Mouse (Mus musculus) testis, postnatal 14 days (tissue): ENCODE measurements around the gene Elmsan1.

Experiments used
- DNase-seq: peaks from one replicate; pipeline ENCODE4 v3.0.0; 2021; ENCODE audit warnings: low spot score

Elmsan1 gene

DNA sequence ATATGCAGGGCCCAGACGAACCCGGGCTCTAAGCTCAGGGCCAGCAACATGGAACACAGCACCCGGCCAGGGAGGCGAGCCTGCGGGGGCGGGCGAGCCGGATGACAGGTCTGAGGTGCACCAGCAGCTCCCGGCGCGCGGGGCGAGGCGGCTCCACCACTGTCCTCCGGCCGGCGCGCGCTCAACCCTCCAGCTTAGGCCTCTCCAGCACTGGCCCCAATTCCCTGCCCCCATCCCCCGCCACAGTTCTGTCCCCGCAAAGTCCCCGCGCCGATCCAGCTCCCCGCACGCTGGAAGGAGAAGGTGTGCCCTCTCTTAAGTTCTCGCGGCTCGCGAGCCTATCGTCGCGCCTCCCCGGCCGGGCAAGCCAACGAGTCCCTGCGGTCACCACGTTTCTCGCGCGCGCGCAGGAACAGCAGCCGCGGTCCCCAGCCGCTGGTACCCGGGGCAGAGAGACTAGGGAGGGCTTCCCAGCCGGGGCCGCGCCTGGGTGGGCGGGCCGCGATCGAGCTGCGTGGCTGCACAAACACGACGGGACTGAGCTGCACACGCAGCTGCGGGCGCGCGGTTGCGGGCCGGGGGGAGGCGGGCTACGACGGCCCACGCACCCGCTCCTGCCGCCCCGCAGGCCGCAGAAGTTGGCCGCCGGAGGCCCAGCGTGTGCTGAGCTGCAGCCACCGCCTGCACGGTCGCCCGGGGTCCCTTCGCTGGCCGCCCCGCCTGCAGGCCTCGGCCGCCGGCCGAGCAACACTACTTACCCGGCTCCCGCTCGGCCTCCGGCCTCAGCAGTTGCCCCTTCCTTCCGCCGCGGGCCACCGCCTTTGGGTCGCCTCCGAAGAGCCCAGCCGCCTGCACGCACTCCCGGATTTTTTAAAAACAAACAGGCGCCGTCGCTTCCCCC lies 25.7 kb downstream of the Elmsan1 start:
- DNase-seq = peak; percentile 50

DNA sequence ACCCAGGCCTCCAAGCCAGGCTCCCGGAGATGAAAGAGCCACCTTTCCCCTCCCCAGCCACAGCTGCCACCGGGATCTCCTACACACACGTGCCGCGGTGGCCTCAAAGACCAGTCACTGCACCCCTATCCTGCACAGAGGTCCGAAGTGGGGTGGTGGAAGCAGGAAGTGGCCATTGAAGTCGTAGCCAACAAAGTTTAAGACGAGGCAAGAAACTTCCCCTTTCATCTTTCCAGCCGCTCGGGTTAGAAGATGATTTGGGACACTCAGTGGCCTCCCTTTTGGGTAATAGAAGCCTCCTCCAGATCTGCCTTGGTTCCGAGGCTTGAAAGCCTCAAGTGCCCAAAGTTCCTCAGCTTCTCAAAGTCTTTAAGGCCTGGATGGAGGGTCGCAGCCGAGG lies 26.4 kb downstream of the Elmsan1 start:
- DNase-seq = no peak

DNA sequence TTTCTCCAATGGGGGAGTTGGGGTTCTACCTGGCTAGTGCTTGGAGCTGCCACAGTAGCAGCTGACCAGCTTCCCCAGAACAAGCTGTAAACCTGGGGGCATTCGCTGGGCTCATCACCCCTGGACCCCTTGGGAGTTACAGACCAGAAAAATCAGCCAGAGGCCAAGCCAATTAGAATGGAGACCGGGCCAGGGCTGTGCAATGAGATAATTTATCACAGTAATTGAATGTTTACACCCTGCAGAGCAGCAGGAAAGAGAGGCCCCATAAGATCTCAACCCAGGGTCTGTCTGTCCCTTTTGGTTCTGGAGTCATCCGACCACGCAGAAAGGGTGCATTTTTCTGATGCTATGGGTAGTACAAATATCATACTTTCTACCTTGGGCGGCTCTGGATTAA lies 26.9 kb downstream of the Elmsan1 start:
- no peak for DNase-seq

DNA sequence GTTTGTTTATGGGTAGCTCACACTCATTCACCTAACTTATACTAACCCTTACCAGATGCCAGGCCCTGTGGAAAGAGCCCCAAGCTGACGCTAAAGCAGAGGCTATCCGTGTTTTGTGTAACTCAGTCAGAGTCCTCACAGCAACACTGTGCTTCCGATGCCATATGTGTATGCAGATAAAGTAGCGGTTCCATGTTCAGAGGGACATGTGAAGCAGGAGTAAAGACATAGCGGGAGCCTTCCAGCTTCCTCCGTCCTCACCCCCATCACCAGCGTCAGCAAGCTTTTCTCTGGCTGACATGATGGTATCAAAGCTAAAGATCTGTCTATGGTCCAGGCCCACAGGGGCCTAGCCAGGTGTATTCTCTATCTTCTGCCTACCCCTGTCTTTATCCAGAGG lies 27.5 kb downstream of the Elmsan1 start:
- DNase-seq = no peak

DNA sequence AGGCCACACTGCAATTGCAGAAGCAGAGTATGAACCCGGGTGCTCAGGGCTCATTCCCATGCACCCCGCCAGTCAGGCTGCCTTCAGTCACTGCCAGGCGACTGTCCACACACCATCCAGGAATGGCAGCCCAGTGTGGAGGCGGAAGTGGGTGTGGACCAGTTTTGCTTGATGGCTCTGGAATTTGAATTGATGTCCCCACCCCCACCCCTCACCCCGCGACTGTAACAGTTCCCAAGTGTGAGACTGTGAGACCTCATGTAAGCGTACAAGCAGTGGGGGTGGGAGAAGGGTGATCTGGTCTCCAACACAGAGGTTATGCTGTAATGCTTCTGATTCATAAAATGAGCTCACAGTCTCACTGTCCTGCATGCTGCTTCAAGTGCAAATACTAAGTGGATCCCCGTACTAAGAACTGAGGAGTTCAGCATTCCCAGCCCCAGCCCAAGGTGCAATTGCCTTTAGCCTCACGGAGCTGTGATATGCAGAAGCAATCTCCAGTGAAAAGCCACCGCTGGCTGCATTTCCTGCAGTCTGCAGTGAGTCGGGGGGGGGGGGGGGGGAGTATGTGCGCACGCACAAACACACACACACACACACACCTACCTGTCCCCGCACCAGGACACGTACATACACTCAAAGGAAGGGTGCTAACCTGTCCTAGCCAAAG lies 28.4 kb downstream of the Elmsan1 start:
- no peak for DNase-seq

DNA sequence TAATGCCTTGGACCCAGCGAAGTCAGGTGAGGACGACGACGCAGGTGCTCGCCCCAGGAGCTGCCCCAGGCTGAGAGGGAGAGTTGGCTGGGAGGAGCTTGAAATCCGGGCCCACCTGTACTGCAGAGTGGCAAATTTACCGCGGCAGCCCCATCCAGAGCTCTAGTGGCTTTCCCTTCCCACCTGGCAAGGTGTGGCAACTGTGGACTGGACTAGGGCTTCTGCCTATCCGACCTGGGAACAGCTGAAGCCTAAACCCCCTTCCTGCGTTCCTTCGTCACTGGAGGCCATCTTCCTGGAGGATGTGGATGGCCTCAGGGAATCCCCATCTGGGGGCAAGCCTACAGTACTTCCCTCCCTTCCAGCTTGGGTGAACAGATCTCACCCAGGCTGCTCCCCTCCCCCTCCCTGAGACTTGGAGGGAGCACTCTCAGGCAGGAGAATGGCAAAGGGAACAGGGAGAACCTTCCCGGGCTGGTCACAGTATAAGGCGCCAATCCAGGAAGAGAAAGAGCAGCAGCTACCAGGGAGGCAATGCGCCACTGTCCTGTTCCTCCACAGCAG lies 29.7 kb downstream of the Elmsan1 start:
- no peak for DNase-seq

DNA sequence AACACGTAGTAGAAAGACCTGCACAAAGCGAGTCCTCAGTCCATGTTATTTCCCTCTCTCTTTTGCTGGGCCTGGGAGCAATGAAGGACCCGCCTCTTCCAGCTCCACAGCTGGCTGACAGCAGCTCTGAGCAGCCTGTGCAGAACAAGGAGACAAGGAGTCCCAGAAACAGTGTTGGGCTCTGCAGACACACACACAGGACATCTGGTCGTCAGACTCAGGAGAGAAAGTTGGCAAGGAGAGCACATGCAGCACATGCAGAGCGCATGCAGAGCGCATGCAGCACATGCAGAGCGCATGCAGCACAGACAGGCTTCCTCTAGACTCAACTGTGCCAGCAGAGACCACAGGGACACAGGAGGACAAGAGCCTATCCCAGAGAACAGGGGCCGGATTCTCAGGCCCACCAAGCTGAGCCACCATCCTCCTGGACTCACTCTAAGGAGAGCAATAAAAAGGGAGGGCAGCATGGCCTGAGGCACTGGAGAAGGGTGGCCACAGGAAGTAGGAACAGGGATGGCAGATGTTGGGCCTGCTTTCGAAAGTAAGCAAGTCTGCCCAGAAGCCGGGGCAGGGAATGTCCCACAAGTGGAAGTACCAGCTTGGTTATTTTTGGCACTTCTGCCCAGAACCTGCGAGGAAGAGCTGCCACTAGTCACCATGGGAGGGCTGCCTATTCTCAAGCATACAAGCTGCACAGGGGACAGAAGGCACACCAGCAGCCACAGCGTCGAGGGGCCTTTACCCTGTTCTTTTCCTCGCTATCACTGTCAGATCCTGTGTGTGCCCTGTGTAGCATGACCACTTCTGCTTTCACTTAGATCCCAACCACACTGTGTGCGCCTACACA lies 30.7 kb downstream of the Elmsan1 start:
- DNase-seq = no peak

DNA sequence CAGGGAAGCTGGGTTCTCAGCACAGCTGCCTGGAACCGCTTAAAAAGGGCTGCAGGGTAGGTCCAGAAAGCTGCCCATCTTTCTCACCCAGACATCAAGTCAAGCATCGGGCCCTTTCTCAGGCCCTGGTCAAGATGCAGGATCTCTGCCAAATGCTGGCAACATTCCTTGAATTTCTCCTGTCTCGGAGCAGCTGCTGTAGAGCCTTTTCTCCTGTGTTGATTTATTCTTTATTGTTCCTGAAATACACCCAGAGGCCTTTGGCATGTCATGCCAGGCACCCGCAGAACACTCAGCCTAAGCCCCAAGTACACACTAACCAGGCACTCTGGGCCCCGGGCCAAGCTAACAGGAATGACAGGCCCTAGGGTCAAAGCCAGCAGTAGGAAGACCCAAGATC lies 31.7 kb downstream of the Elmsan1 start:
- DNase-seq = no peak

DNA sequence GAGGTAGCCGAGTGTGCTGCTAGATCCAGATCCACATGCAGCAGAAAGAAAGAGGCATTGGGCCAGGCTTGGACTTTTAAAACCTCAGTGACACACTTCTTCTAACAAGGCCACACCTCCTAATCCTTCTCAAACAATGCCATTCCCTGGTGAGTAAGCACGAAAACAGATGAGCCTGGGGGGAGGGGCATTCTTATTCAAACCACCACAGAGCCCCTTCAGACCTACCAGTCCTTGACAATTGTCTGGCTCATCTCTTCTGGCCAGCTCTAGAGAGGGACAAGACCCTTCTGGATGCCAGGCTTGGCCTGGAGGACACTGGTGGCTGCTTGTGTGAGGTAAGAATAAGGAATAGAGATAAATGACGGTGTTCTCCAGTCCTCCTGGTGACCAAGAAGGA lies 32.1 kb downstream of the Elmsan1 start:
- DNase-seq = no peak

DNA sequence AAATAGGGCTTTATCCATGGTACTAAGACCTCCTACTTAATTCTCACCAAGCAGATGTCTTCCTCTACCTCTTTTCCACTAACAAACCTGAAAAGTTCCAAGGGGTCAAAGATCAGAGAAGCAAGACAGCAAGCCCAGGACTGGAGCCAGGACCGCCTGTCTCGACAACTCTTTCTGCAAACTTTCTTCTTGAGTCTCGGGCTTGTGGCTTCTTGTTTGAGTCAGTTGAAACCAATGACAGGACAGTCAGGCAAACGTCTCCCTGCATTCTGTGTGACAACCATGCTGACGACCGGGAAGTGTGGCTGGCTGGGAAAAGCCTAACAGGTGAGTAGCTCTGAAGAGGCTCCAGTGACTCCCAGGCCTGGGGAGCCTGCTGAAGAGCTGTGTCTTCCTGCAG lies 33.1 kb downstream of the Elmsan1 start:
- no peak for DNase-seq

DNA sequence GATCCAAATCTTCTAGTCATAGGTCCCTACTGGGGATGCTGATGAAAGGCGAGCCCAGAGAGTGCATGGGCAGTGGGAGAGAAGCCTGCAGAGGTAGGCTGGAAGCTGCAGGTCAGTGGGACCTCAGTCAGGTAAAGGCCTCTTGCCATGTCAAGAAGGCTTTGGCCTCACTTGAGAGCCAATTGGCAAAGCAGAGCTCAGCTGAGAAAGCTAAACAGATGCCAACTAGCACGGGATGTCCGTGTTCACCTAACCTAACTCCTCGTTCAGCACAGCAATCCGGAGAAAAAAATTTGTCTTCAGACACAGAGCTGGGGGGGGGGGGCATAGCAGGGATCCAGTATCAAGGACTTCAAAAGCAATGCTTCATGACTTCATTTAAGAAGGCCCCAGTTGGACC lies 33.7 kb downstream of the Elmsan1 start:
- no peak for DNase-seq

DNA sequence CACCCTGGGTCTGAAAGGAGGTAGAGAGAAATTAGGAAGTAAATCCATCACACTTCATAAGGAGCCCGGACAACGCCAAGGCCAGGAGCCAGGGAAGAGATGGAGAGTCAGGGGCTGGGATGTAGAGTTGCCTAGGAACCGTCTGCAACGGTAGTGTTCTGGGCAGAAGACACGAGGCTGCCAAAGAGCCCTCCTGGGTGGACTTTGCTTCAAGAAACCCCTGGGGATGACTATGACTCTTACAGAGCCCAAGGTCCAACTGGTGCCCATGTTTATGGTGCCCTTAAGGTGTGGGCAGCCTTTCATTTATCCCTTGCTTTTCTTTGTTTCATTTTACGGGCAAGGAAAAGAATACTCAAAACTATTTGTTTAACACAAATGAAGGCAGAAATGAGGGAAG lies 36.7 kb downstream of the Elmsan1 start:
- DNase-seq = no peak

DNA sequence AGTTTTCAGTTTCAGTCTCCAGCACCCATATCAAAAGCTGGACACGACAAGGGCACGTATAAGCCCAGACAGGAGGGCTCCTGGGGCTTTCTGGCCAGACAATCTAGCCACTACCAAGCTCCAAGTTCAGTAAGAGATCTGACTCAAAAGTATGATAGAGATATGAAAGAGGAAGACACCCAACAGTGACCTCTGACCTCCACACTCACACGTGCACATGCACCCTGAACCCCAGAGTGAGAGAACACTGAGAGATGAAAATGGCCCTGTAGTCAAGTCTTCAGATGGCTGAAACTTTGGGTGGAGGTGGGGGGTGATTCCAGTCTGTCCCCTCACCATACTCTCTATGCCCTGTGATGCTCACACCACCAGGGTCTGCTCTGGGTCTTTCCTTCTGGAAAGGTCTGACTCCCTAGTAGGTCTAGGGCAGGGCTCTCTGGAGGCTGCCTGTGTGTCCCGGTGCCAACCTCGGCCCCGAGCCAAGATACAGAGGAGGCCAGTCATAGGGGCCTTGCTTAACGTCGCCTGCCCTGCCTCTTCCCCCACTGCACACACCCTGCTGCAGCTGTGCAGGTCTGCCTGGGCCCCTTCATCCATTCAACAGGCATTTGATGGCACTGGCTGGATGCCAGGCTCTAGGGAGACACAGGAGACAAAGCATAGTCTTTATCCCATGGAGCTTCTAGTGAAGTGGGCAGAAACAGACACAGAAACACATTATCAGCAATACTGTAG lies 37.8 kb downstream of the Elmsan1 start:
- no peak for DNase-seq

DNA sequence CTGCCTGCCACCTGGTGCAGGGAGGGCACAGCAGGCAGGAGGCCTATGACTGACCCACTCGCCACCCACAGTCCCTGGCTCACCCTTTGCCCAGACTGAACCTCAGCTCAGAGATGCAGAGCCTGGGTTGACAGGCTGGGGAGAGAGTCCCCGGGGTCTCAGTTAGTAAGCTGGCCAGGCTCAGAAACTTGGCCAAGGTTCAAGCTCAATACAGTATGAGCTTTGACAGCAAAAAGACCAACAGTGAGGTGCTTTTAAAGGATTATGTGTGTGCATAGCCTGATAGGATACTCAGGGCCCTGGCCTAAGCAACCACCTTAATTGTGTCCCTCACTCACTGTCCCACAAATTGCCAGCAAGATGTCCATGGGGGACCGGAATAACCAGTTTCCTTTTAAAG lies 38.6 kb downstream of the Elmsan1 start:
- no peak for DNase-seq

DNA sequence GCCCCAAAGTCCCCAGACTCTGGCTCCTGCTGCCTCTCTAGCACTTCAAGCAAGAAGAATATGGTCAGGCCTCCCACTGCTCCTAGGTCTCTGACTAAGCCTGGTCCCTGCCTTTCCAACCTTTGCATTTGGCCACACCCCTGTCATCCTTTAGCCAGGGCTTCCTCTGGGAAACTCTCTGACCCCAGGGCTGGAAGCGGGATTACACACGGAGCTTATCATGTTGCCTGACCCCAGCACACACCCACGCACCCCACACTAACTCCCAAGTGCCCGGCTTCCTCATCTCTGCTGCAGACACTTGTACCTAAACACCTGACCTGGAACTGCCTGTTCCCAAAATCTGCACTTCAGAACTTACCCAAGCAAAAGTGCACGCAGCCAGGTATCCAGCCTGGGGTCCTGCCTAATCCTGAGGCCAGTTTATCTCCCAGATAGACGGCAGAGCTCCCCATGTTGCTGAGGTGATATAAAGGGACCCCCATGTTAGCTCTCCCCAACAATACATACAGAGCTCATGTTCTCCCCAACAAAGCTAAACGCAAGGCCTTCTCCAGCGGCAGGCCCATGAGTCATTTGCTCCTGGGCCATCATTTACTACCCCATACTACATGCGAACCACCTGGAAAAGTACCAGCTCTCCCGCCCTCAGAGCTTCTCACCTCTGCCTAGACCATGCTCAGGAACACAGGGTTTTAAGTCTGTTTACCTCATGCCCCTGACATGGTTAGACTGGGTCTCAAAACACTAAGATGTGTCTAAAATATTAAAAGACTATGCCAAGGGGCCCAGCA lies 39.8 kb downstream of the Elmsan1 start:
- DNase-seq = no peak

DNA sequence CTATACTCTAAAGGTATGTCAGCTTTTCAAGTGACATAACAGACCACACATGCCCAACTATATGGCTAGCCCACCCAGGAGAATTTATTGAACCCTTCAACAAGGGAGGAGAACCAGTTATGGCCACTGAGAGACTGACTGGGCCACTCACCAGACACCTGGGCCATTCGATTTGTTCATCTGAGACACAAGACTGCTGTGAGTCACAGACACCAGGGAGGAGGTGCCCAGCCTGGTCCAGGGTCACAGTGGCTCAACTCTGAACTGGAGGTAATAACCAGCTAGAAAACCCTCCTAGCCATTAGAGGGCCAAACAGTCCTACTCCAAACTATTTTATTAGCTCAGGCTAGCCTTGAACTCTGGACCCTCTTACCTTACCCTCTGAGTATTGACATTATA lies 40.6 kb downstream of the Elmsan1 start:
- no peak for DNase-seq

DNA sequence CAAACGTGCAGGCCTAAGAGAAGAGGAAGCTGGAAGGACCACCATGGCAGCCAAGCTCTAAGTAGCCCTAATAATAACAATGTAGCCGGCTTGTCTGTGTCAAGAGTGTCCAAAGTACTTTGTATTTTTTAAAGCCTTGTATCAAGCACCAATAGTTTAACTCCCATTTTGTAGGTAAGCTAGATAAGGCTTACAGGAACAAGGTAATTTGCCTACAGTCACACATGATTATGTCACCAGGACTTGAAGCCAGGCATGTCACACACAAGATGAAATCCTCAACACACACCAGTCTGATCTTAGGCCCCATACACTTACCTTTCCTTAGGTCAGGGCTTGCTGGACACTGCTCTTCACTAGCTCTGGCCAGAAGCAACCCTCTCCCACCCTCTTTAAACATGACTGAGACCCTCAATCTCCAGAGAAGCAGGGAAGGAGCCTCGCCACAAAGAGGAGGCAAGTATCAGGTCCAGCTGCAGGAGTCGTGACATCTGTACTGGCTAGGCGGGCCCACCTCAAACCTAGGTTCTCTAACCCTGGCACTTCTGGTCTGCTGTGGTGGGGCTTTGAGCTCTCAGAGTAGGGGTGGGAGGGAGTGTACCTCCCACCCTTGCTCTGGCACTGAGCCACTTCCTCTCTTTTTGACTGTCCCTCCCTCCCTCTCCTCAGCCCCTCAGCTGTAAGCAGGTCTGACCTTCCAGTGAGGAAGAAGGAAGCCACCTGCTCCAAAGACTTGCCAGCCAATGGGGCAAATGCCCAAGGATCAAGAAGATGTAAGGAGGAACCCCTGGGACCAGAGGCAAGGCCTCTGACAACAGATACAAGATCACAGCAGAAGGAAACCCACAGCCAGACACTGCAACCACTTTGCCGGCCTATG lies 41.6 kb downstream of the Elmsan1 start:
- DNase-seq = no peak

DNA sequence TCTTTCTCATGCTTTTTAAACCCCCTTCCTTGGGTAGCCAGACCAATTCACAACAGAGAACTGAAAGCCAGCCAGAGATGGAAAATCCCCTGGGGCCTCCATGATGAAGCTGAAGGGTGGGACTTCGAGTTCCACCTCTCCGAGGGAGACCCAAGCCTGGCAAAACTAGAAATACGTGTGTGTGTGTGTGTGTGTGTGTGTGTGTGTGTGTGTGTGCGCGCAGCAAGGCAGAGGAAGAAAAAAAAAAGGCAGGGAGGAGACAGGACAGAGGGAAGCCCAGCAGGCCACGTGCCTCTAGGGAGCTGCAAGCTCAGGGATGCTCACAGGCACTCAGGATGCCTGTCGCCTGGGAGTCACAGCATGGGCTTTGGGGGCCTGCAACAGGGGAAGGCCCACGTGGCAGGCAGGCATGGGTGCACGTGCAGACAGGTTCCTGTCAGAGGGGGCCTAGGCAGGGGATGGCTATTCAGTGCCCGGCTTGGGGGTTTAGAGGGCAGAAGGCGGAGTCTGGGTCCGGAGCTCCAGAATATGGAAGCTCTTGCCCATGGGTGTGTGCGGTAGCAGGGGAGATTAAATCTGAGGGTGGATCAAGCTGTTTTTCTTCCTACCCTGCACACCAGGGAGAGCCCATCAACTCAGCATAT lies 42.4 kb downstream of the Elmsan1 start:
- DNase-seq = no peak

DNA sequence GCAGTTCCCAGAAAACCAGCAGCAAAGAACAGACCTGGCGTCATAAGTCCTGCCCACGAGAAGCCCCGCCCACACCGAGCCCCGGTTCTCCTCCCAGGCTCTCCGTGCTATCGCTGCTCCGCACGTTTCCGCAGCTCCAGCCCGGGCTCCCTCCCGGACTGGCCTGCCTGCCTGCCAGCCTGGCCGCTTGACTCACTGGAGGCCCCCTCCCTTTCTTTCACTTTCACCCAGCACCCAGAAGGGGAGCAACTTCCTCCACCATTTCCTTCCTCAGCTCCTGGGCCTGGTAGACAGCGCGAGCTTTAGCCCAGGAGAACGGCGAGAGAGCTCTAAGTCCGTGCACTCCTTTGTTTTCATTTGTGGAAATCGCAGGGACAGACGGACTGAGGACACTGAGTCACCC lies 43.0 kb downstream of the Elmsan1 start:
- DNase-seq = peak; percentile 65
